Mouse (Mus musculus): ENCODE measurements around the gene Rbm25.

GRCm38 (mm10) chr12:83686575-83687350, 55.7 kb downstream of the Rbm25 start:
- TF ChIP-seq GATA1 (IDR thresholded peaks at IDR 0.05; ENCODE audit: low read length): no peak
- no peak for TF ChIP-seq TAL1 (IDR thresholded peaks at IDR 0.05; ENCODE audit: low read length)

Data from erythroblast, embryonic 14.5 days (primary cell).